Mouse (Mus musculus) embryonic facial prominence, embryonic 11.5 days (tissue): Measurements from ENCODE around the gene Fgfr1op2. TPM values are rescaled to one million over a fixed set of nuclear protein-coding genes. Genes with fewer than 3 reads are reported as not detected.

Source experiments
- ATAC-seq: fragments of 200-750 bp; cut with Nextera tagmentation; replicated peaks from 2 replicates; pipeline ENCODE4 v1.8.0; 2017; ENCODE audit warnings: low read depth; ENCODE audit not compliant: insufficient number of reproducible peaks, low FRiP score, low TSS enrichment
- DNase-seq: peaks from one replicate; pipeline ENCODE4 v3.0.0-alpha.2; 2015; ENCODE audit warnings: low spot score
- H3K27ac ChIP-seq: fragments of 300-500 bp; sonication (generic); replicated peaks from 2 replicates; pipeline ENCODE4 v1.5.1; 2014; ENCODE audit warnings: mild to moderate bottlenecking, low read depth, low read length, control low read depth
- H3K27me3 ChIP-seq: fragments of 300-500 bp; sonication (generic); 2 replicates; pipeline ENCODE4 v1.6.1; 2014; ENCODE audit warnings: mild to moderate bottlenecking, low read length, moderate library complexity, mixed read lengths; ENCODE audit not compliant: control insufficient read depth, insufficient read depth
- H3K36me3 ChIP-seq: fragments of 300-500 bp; sonication (generic); replicated peaks from 2 replicates; pipeline ENCODE4 v1.6.1; 2014; ENCODE audit warnings: low read depth, mild to moderate bottlenecking, low read length, moderate library complexity, mixed read lengths; ENCODE audit not compliant: control insufficient read depth, insufficient read depth
- H3K4me1 ChIP-seq: fragments of 300-500 bp; sonication (generic); 2 replicates; pipeline ENCODE4 v1.6.1; 2014; ENCODE audit warnings: low read length, mixed read lengths; ENCODE audit not compliant: control insufficient read depth, insufficient read depth
- H3K4me2 ChIP-seq: fragments of 300-500 bp; sonication (generic); 2 replicates; pipeline ENCODE4 v1.6.1; 2014; ENCODE audit warnings: low read depth, mild to moderate bottlenecking, control low read depth, low read length, moderate library complexity
- H3K4me3 ChIP-seq: fragments of 300-500 bp; sonication (generic); 2 replicates; pipeline ENCODE4 v1.5.1; 2014; ENCODE audit warnings: low read depth, low read length, control low read depth
- H3K9ac ChIP-seq: fragments of 300-500 bp; sonication (generic); replicated peaks from 2 replicates; pipeline ENCODE4 v1.6.1; 2014; ENCODE audit warnings: mild to moderate bottlenecking, control low read depth, low read length
- H3K9me3 ChIP-seq: fragments of 300-500 bp; sonication (generic); replicated peaks from 2 replicates; pipeline ENCODE4 v1.6.1; 2016; ENCODE audit warnings: mild to moderate bottlenecking, low read length, inconsistent platforms, mixed read lengths; ENCODE audit not compliant: control insufficient read depth
- WGBS: fragments of 180-500 bp; shearing (Covaris S2); extraction: QIAGEN DNeasy Blood & Tissue Kit; methylation state at CpG from one replicate; pipeline ENCODE4 v1.1.7; 2014; 5-methylcytosine and 5-hydroxymethylcytosine counted together
- polyA plus RNA-seq: library from polyadenylated mRNA; unstranded; fragments of >200 nt; fragmentation: Nextera tagmentation; extraction: Ambion mirVana; gene quantifications from 2 replicates; pipeline ENCODE4 v1.2.1, GENCODE M21; 2014

Gene Fgfr1op2
- polyA plus RNA-seq, 1 experiment from 2014 or later, result 95.7 TPM

- H3K9me3 ChIP-seq, result no peaks in the 10 kb centered on the region
- no peak for DNase-seq
- no peaks in the 10 kb centered on the region for H3K4me1 ChIP-seq
- no peaks in the 10 kb centered on the region for H3K27me3 ChIP-seq
- no peak overlapping the region for H3K9ac ChIP-seq
- H3K36me3 ChIP-seq, result no peaks in the 10 kb centered on the region; the same call in 1 of the 2 replicates
- H3K4me3 ChIP-seq, result no peak overlapping the region
- 85% methylated on average over 10 of the region's 10 CpGs for WGBS
- H3K4me2 ChIP-seq, result no peak overlapping the region
- no peak overlapping the region for H3K27ac ChIP-seq
- ATAC-seq, result no peak
Observed at GRCm38 (mm10) chr6:146603651-146604050, 26.6 kb downstream of the Fgfr1op2 start.

GRCm38 (mm10) chr6:146611385-146611784 is 34.4 kb downstream of the Fgfr1op2 start:
- H3K27me3 ChIP-seq, result no peaks in the 10 kb centered on the region
- no peaks in the 10 kb centered on the region; the same call in 1 of the 2 replicates for H3K36me3 ChIP-seq
- no peak overlapping the region for H3K4me3 ChIP-seq
- H3K9ac ChIP-seq, result no peak overlapping the region
- no peaks in the 10 kb centered on the region for H3K9me3 ChIP-seq
- no peak for ATAC-seq
- DNase-seq, result no peak
- no peaks in the 10 kb centered on the region for H3K4me1 ChIP-seq
- H3K4me2 ChIP-seq, result no peak overlapping the region
- H3K27ac ChIP-seq, result no peak overlapping the region
- WGBS, result 89% methylated on average over 6 of the region's 6 CpGs

GRCm38 (mm10) chr6:146611897-146612296 is 34.9 kb downstream of the Fgfr1op2 start:
- Histone ChIP-seq H3K27ac (no peak overlapping the region), H3K4me1 (no peaks in the 10 kb centered on the region), H3K4me3 (no peak overlapping the region), H3K36me3 (no peaks in the 10 kb centered on the region; the same call in 1 of the 2 replicates), H3K9me3 (no peaks in the 10 kb centered on the region), H3K27me3 (no peaks in the 10 kb centered on the region), H3K4me2 (no peak overlapping the region), H3K9ac (no peak overlapping the region)
- ATAC-seq (no peak), DNase-seq (no peak)
- 88% methylated on average over 7 of the region's 7 CpGs for whole genome bisulfite sequencing

DNA sequence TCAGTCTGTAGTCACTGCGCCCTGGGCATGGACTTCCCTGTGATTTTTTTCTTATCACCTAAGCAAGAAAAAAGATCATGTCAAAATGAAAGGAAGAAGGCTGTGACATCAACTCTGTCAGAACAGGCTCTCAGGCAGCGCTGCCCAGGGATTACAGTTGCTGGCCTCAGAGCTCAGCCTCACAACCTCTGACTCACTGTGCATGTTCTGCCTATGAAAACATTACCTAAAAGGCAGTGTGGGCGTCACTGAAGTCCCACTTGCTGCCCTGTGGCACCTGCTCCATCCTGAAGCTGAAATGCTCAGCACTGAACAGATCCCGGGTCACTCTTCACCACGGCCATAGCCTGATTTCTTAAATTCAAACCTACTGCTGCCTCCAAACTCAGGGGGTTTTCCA is 35.7 kb downstream of the Fgfr1op2 start:
- H3K27me3 ChIP-seq, result no peaks in the 10 kb centered on the region
- no peak overlapping the region for H3K4me3 ChIP-seq
- no peak overlapping the region for H3K27ac ChIP-seq
- H3K4me1 ChIP-seq, result no peaks in the 10 kb centered on the region
- ATAC-seq (no peak), DNase-seq (no peak)
- no peaks in the 10 kb centered on the region for H3K9me3 ChIP-seq
- no peak overlapping the region for H3K4me2 ChIP-seq
- no peaks in the 10 kb centered on the region; the same call in 1 of the 2 replicates for H3K36me3 ChIP-seq
- 91% methylated on average over 5 of the region's 5 CpGs for WGBS
- no peak overlapping the region for H3K9ac ChIP-seq

GRCm38 (mm10) chr6:146613907-146614306 is 36.9 kb downstream of the Fgfr1op2 start:
- Histone ChIP-seq H3K27me3 (no peaks in the 10 kb centered on the region), H3K9me3 (no peaks in the 10 kb centered on the region), H3K9ac (no peak overlapping the region), H3K4me2 (no peak overlapping the region), H3K4me1 (no peaks in the 10 kb centered on the region), H3K27ac (no peak overlapping the region), H3K4me3 (no peak overlapping the region), H3K36me3 (no peaks in the 10 kb centered on the region; the same call in 1 of the 2 replicates)
- no peak for DNase-seq
- no peak for ATAC-seq
- 92% methylated on average over 5 of the region's 5 CpGs for WGBS

DNA sequence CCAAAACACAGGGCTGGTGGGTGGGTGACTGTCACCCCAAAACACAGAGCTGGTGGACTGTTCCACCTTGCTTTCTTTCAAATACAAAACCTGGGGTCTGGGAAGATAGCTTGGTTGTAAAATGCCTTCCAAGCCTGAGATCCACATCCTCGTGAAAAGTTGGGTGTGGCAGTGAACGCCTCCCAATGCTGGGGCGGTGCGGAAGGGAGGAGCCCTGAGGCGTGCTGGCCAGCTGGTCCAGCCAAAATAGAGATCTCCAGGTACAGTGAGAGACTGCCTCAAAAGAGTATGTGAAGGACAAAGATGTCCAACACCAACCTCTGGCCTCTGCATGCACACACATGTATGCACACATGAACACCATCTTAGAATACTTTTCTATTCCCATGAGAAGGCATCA is 37.5 kb downstream of the Fgfr1op2 start:
- Histone ChIP-seq H3K27me3 (no peaks in the 10 kb centered on the region), H3K9ac (no peak overlapping the region), H3K4me2 (no peak overlapping the region), H3K9me3 (no peaks in the 10 kb centered on the region), H3K4me1 (no peaks in the 10 kb centered on the region), H3K27ac (no peak overlapping the region), H3K36me3 (no peaks in the 10 kb centered on the region; the same call in 1 of the 2 replicates), H3K4me3 (no peak overlapping the region)
- ATAC-seq (no peak), DNase-seq (no peak)
- 94% methylated on average over 5 of the region's 5 CpGs for WGBS

DNA sequence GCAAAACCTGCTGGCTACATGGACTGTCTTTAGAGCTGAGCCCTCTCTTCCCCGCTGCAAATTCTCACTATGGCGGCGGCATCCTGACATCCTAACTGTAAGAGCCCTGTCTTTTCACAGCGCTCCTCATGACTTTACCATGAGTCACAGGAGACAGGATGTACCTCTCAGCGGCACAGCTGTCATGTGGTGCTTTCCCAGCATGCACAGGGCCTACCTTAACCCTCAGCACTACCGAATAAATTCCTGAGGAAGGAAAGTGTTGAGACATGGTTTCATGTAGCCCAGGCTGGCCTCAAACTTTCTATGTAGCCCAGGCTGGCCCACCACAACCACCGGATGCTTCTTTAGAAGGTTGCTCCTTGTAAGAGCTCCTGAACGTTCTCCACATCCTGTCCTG is 38.9 kb downstream of the Fgfr1op2 start:
- 91% methylated on average over 8 of the region's 8 CpGs for WGBS
- H3K9me3 ChIP-seq, result no peaks in the 10 kb centered on the region
- ATAC-seq (no peak), DNase-seq (no peak)
- H3K36me3 ChIP-seq, result no peaks in the 10 kb centered on the region
- H3K27me3 ChIP-seq, result no peaks in the 10 kb centered on the region
- H3K4me3 ChIP-seq, result no peak overlapping the region
- no peaks in the 10 kb centered on the region for H3K4me1 ChIP-seq
- no peak overlapping the region for H3K9ac ChIP-seq
- H3K4me2 ChIP-seq, result no peak overlapping the region
- no peak overlapping the region for H3K27ac ChIP-seq

GRCm38 (mm10) chr6:146616670-146617069 is 39.7 kb downstream of the Fgfr1op2 start:
- H3K4me3 ChIP-seq, result no peak overlapping the region
- H3K36me3 ChIP-seq, result no peaks in the 10 kb centered on the region
- no peak overlapping the region for H3K9ac ChIP-seq
- DNase-seq, result no peak
- ATAC-seq, result no peak
- 90% methylated on average over 2 of the region's 2 CpGs for WGBS
- H3K27me3 ChIP-seq, result no peaks in the 10 kb centered on the region
- H3K27ac ChIP-seq, result no peak overlapping the region
- no peaks in the 10 kb centered on the region for H3K4me1 ChIP-seq
- H3K4me2 ChIP-seq, result no peak overlapping the region
- no peaks in the 10 kb centered on the region for H3K9me3 ChIP-seq
